Mouse (Mus musculus) kidney, embryonic 16.5 days (tissue): Measurements from ENCODE around the gene Sorbs2. TPM values are rescaled to one million over a fixed set of nuclear protein-coding genes. Genes with fewer than 3 reads are reported as not detected.

Source experiments
- ATAC-seq: fragments of 200-750 bp; cut with Nextera tagmentation; 2 replicates; pipeline ENCODE4 v1.8.0; 2017; ENCODE audit warnings: moderate TSS enrichment; ENCODE audit not compliant: low FRiP score, low TSS enrichment
- H3K27ac ChIP-seq: fragments of 300-500 bp; sonication (generic); 2 replicates; pipeline ENCODE4 v1.5.1; 2014; ENCODE audit warnings: low read length
- H3K27me3 ChIP-seq: fragments of 300-500 bp; sonication (generic); 2 replicates; pipeline ENCODE4 v1.6.1; 2014; ENCODE audit warnings: low read length, control low read depth, mixed read lengths; ENCODE audit not compliant: insufficient read depth
- H3K36me3 ChIP-seq: fragments of 300-500 bp; sonication (generic); 2 replicates; pipeline ENCODE4 v1.6.1; 2014; ENCODE audit warnings: low read length, control low read depth, mixed read lengths; ENCODE audit not compliant: insufficient read depth
- H3K4me1 ChIP-seq: fragments of 300-500 bp; sonication (generic); 2 replicates; pipeline ENCODE4 v1.6.1; 2014; ENCODE audit warnings: low read length, control low read depth, mixed read lengths; ENCODE audit not compliant: insufficient read depth
- H3K4me2 ChIP-seq: fragments of 300-500 bp; sonication (generic); replicated peaks from 2 replicates; pipeline ENCODE4 v1.6.1; 2014; ENCODE audit warnings: low read depth, low read length
- H3K4me3 ChIP-seq: fragments of 300-500 bp; sonication (generic); 2 replicates; pipeline ENCODE4 v1.5.1; 2014; ENCODE audit warnings: mild to moderate bottlenecking, low read length
- H3K9ac ChIP-seq: fragments of 300-500 bp; sonication (generic); replicated peaks from 2 replicates; pipeline ENCODE4 v1.6.1; 2014; ENCODE audit warnings: low read length
- H3K9me3 ChIP-seq: fragments of 300-500 bp; sonication (generic); 2 replicates; pipeline ENCODE4 v1.6.1; 2016; ENCODE audit warnings: low read length, control low read depth
- WGBS: fragments of 180-500 bp; shearing (Covaris S2); extraction: QIAGEN DNeasy Blood & Tissue Kit; methylation state at CpG from one replicate; pipeline ENCODE4 v1.1.7; 2014; 5-methylcytosine and 5-hydroxymethylcytosine counted together
- polyA plus RNA-seq: library from polyadenylated mRNA; unstranded; fragments of >200 nt; fragmentation: Nextera tagmentation; extraction: Ambion mirVana; gene quantifications from 2 replicates; pipeline ENCODE4 v1.2.1, GENCODE M21; 2015

Sorbs2 gene
- polyA plus RNA-seq, 1 experiment from 2014 or later: 35.5 TPM

GRCm38 (mm10) chr8:45559176-45559820, 51.7 kb downstream of the Sorbs2 start:
- no peak overlapping the region for H3K9ac ChIP-seq
- H3K27ac ChIP-seq: no peak overlapping the region
- H3K36me3 ChIP-seq: no peaks in the 10 kb centered on the region
- no peak for ATAC-seq
- no peak overlapping the region for H3K4me3 ChIP-seq
- H3K9me3 ChIP-seq: no peaks in the 10 kb centered on the region
- H3K27me3 ChIP-seq: no peaks in the 10 kb centered on the region
- H3K4me2 ChIP-seq: no peak overlapping the region
- 86% methylated on average over 6 of the region's 6 CpGs for WGBS
- H3K4me1 ChIP-seq: peaks cover 6% of the 10 kb centered on the region; the same call in 1 of the 2 replicates

GRCm38 (mm10) chr8:45565189-45565588, 57.6 kb downstream of the Sorbs2 start:
- Histone ChIP-seq H3K9me3 (peaks cover 10% of the 10 kb centered on the region; the same call in 1 of the 2 replicates), H3K4me3 (no peak overlapping the region), H3K4me2 (no peak overlapping the region), H3K27me3 (no peaks in the 10 kb centered on the region), H3K27ac (no peak overlapping the region), H3K36me3 (no peaks in the 10 kb centered on the region), H3K9ac (no peak overlapping the region), H3K4me1 (peaks cover 6% of the 10 kb centered on the region; the same call in 1 of the 2 replicates)
- 97% methylated on average over 1 of the region's 1 CpGs for WGBS
- no peak for ATAC-seq

- WGBS: 89% methylated on average over 4 of the region's 4 CpGs
- H3K27ac ChIP-seq: no peak overlapping the region
- peaks cover 10% of the 10 kb centered on the region; the same call in 1 of the 2 replicates for H3K9me3 ChIP-seq
These were observed 62.5 kb downstream of the Sorbs2 start for GRCm38 (mm10) chr8:45570117-45570516.

GRCm38 (mm10) chr8:45579714-45580543, 72.3 kb downstream of the Sorbs2 start:
- no peak overlapping the region for H3K27ac ChIP-seq
- 69% methylated on average over 7 of the region's 7 CpGs for WGBS
- no peak overlapping the region for H3K4me3 ChIP-seq
- no peaks in the 10 kb centered on the region for H3K27me3 ChIP-seq
- H3K9ac ChIP-seq: no peak overlapping the region
- no peak overlapping the region for H3K4me2 ChIP-seq
- H3K9me3 ChIP-seq: no peaks in the 10 kb centered on the region
- peak; percentile 54; the same call in 1 of the 2 replicates for ATAC-seq
- H3K4me1 ChIP-seq: no peaks in the 10 kb centered on the region
- no peaks in the 10 kb centered on the region for H3K36me3 ChIP-seq

More at GRCm38 (mm10) chr8:45570117-45570516, 62.5 kb downstream of the Sorbs2 start:
- no peak overlapping the region for H3K9ac ChIP-seq
- H3K4me3 ChIP-seq: no peak overlapping the region
- H3K36me3 ChIP-seq: no peaks in the 10 kb centered on the region
- no peak overlapping the region for H3K4me2 ChIP-seq
- no peak for ATAC-seq
- H3K27me3 ChIP-seq: no peaks in the 10 kb centered on the region
- H3K4me1 ChIP-seq: no peaks in the 10 kb centered on the region

- Histone ChIP-seq H3K9me3 (no peaks in the 10 kb centered on the region), H3K9ac (no peak overlapping the region), H3K36me3 (no peaks in the 10 kb centered on the region), H3K4me2 (no peak overlapping the region), H3K27me3 (no peaks in the 10 kb centered on the region), H3K4me3 (no peak overlapping the region), H3K27ac (no peak overlapping the region), H3K4me1 (no peaks in the 10 kb centered on the region)
- peak; percentile 31; the same call in 1 of the 2 replicates for ATAC-seq
- 61% methylated on average over 3 of the region's 3 CpGs for WGBS
These were observed 72.9 kb downstream of the Sorbs2 start for GRCm38 (mm10) chr8:45580544-45580866.

- H3K4me3 ChIP-seq: no peak overlapping the region
- H3K27ac ChIP-seq: 0 out of 2 replicates have a peak overlapping the region, but pooled peaks have one; percentile 45
- 78% methylated on average over 1 of the region's 1 CpGs for WGBS
- no peaks in the 10 kb centered on the region for H3K9me3 ChIP-seq
- H3K4me2 ChIP-seq: no peak overlapping the region
- no peaks in the 10 kb centered on the region for H3K36me3 ChIP-seq
- no peaks in the 10 kb centered on the region for H3K27me3 ChIP-seq
- H3K9ac ChIP-seq: no peak overlapping the region
- no peak for ATAC-seq
- 0 out of 2 replicates have a peak, but pooled peaks cover 4% of the 10 kb centered on the region for H3K4me1 ChIP-seq
These were observed 76.3 kb downstream of the Sorbs2 start for GRCm38 (mm10) chr8:45583856-45584255.

- Histone ChIP-seq H3K4me3 (no peak overlapping the region), H3K27me3 (no peaks in the 10 kb centered on the region), H3K27ac (peak overlapping the region; percentile 45; the same call in 1 of the 2 replicates), H3K4me1 (0 out of 2 replicates have a peak, but pooled peaks cover 4% of the 10 kb centered on the region), H3K4me2 (no peak overlapping the region), H3K36me3 (no peaks in the 10 kb centered on the region), H3K9me3 (no peaks in the 10 kb centered on the region), H3K9ac (no peak overlapping the region)
- ATAC-seq: no peak
- WGBS: 75% methylated on average over 9 of the region's 9 CpGs
These were observed 76.9 kb downstream of the Sorbs2 start for GRCm38 (mm10) chr8:45584390-45585052.

GRCm38 (mm10) chr8:45585158-45585557, 77.6 kb downstream of the Sorbs2 start:
- no peak overlapping the region for H3K4me2 ChIP-seq
- H3K36me3 ChIP-seq: no peaks in the 10 kb centered on the region
- ATAC-seq: no peak
- no peaks in the 10 kb centered on the region for H3K9me3 ChIP-seq
- H3K4me3 ChIP-seq: no peak overlapping the region
- H3K27ac ChIP-seq: no peak overlapping the region
- H3K27me3 ChIP-seq: no peaks in the 10 kb centered on the region
- no peak overlapping the region for H3K9ac ChIP-seq
- WGBS: 67% methylated on average over 4 of the region's 4 CpGs
- H3K4me1 ChIP-seq: 0 out of 2 replicates have a peak, but pooled peaks cover 4% of the 10 kb centered on the region

GRCm38 (mm10) chr8:45587011-45587410, 79.4 kb downstream of the Sorbs2 start:
- 97% methylated on average over 9 of the region's 9 CpGs for WGBS
- no peak overlapping the region for H3K4me2 ChIP-seq
- H3K36me3 ChIP-seq: no peaks in the 10 kb centered on the region
- H3K9ac ChIP-seq: no peak overlapping the region
- H3K9me3 ChIP-seq: no peaks in the 10 kb centered on the region
- peaks cover 10% of the 10 kb centered on the region for H3K4me1 ChIP-seq
- no peak for ATAC-seq
- H3K27me3 ChIP-seq: no peaks in the 10 kb centered on the region
- no peak overlapping the region for H3K4me3 ChIP-seq
- no peak overlapping the region for H3K27ac ChIP-seq
